Mouse (Mus musculus): ENCODE measurements at regions not wholly inside any gene's neighbourhood (a gene's known extent, or its start where the extent isn't known, plus 50 kb on each side); places are given as distances from the start of the nearest gene placed in this dataset.
A peak's percentile ranks its signal among the peaks of the same experiment; 100 is the strongest.

GRCm38 (mm10) chr14:95241946-95242345 is 639.1 kb upstream of the 4921530L21Rik start:
- DNase-seq (ENCODE audit: low spot score in 2 of 2), result no peak
- intact Hi-C loops (cut with DNase I), result no loop called here

- intact Hi-C loops (cut with DNase I), result no loop called here
- peak in 1 of 2 experiments; percentile 7 for DNase-seq (ENCODE audit: low spot score in 2 of 2)
Measured at GRCm38 (mm10) chr14:95248859-95249258, 632.2 kb upstream of the 4921530L21Rik start.

DNA sequence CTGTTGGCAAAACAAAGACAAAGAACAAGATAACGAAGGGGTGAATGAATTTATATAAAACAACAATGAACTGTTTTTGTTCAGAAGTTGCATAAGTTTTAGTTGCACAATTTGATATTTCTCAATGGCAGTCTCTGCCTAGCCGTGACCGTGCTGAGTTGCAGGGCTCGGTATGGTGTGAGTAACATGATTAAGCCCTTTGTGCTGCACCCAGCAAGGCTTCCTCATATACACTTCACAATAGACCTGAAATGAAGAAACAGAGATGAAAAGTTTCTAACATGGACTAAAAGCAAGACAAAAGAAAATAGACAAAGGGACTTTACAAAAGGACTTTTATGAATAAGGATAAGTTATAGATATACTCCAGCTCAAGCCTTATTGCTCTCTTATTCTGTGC is 624.9 kb upstream of the 4921530L21Rik start:
- no peak for DNase-seq (ENCODE audit: low spot score in 2 of 2)
- intact Hi-C loops (cut with DNase I), result no loop called here

DNA sequence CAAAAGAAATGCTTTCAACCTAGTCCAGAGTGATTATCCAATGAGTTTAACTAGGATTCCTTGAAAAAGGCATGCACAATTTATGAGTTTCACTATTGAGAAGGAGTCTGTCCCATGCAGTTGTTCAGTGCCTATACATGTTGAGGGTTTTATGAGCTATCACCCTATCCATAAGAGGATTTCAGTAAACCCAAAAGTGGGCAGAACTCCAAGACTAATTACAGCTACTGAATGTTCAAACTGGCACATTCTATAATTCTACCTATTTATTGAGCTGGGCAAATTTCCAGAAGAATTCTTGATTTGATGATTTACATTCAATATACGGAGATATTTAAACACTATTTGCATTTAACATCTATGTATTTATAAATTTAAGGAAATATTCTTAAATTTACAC is 599.6 kb upstream of the 4921530L21Rik start:
- DNase-seq (ENCODE audit: low spot score in 2 of 2), result no peak
- intact Hi-C loops (cut with DNase I), result no loop called here

GRCm38 (mm10) chr14:95282016-95282415 is 599.0 kb upstream of the 4921530L21Rik start:
- no peak for DNase-seq (ENCODE audit: low spot score in 2 of 2)
- intact Hi-C loops (cut with DNase I), result no loop called here

DNA sequence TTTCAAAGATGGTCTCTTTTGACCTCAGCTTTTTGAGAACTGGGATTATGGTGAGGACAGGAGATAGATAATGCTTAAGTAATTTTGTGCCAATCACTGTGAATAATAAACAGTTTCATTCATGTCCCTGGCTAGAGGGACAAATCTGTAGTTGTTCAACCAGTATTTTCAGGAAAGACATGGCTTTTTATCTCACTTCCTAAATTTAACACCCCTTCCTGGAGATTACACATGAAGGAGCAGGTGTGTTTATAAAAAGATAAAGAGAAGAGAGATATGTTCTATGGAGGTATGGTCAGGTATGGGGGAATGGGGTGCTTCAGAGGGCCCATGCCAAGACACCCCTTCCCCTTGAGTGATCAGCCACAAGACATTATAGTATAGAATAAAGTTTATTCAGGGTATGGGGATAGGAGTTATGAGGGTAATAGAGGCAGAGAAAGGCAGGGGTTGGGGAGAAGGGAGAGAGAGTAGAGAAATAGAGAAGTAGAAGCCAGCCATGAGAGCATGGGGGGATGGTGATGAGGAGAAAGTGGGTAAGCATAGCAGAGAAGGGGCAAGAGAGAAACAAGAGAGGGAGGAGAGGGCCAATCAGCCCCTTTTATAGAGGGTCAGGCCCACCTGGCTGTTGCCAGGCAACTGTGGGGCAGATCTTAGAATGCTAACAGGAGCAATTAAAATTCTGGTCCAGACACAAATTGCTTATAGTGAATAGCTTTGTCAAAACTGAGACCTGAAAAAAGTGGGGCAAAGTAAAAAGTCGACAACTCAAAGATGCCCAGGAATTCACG is 566.7 kb upstream of the 4921530L21Rik start:
- intact Hi-C loops (cut with DNase I), result no loop called here
- DNase-seq (ENCODE audit: low spot score in 2 of 2), result no peak

- intact Hi-C loops (cut with DNase I), result no loop called here
- peak; percentile 41 to 80 for DNase-seq (ENCODE audit: low spot score in 2 of 2)
Measured at GRCm38 (mm10) chr14:95356968-95357367, 524.1 kb upstream of the 4921530L21Rik start.

Data from left cerebral cortex, postnatal 14 days (tissue).